Comparison of ENCODE assay signal across 10 mouse cellular contexts in genomic region chr11:32141627-32142586, GRCm38 (mm10). TPM values are rescaled to one million over a fixed set of nuclear protein-coding genes. Genes with fewer than 3 reads are reported as not detected.
DNase-seq lines count a peak whose midpoint lies in the region; ATAC-seq lines count a peak whose summit lies in the region.
"Had no signal": no experiment of that assay in that cellular context is flagged by ENCODE, and none has a peak within 500 bp of the region (broad histone marks: within the 10 kb centered on the region; RNA-seq: fewer than 3 reads in every experiment).

No protein-coding gene starts in this region.

- H3K27me3 ChIP-seq in embryonic facial prominence, embryonic 10.5 days (replicated peaks; ENCODE audit: low read depth, poor library complexity, severe bottlenecking), result no peaks in the 10 kb centered on the region
- H3K27me3 ChIP-seq in hindbrain, embryonic 12.5 days, result no peaks in the 10 kb centered on the region
- no peaks in the 10 kb centered on the region for H3K27me3 ChIP-seq in midbrain, embryonic 14.5 days (ENCODE audit: control insufficient read depth, insufficient read depth, low read length)

- H3K9me3 ChIP-seq in embryonic facial prominence, embryonic 10.5 days, result no peaks in the 10 kb centered on the region
- no peaks in the 10 kb centered on the region for H3K9me3 ChIP-seq in hindbrain, embryonic 12.5 days (replicated peaks)
- no peaks in the 10 kb centered on the region; the same call in 1 of the 2 replicates for H3K9me3 ChIP-seq in midbrain, embryonic 14.5 days (ENCODE audit: control insufficient read depth, low read length)

- DNase-seq in cerebellum, postnatal 25 days, result peak; percentile 44 to 61
- DNase-seq in cerebellum, adult 9-11 months, result no peak
- peak; percentile 54 for DNase-seq in embryonic facial prominence, embryonic 10.5 days (ENCODE audit: low spot score)
- peak; percentile 62 for DNase-seq in midbrain, embryonic 14.5 days
- no peak for DNase-seq in adrenal gland, postnatal 36 days
- no peak for DNase-seq in T-cell, adult 2 months (ENCODE audit: low spot score)
- no peak for DNase-seq in heart, postnatal 10 days

- H3K4me1 ChIP-seq in embryonic facial prominence, embryonic 10.5 days, result peaks cover 35% of the 10 kb centered on the region
- peaks cover 38% of the 10 kb centered on the region for H3K4me1 ChIP-seq in hindbrain, embryonic 12.5 days
- peaks cover 35% of the 10 kb centered on the region for H3K4me1 ChIP-seq in midbrain, embryonic 14.5 days (ENCODE audit: control insufficient read depth, insufficient read depth, low read length)

- H3K4me2 ChIP-seq in hindbrain, embryonic 12.5 days (replicated peaks), result no peak overlapping the region
- no peak overlapping the region for H3K4me2 ChIP-seq in midbrain, embryonic 14.5 days (ENCODE audit: low read length)
- H3K4me2 ChIP-seq: liver, embryonic 11.5 days had no signal

- intact Hi-C loops in heart, postnatal 10 days (cut with DNase I), result no loop called here

- H3K9ac ChIP-seq in hindbrain, embryonic 12.5 days, result no peak overlapping the region
- H3K9ac ChIP-seq in midbrain, embryonic 14.5 days (replicated peaks; ENCODE audit: low read length), result no peak overlapping the region

- 59% methylated on average over 15 of the region's 15 CpGs for WGBS in embryonic facial prominence, embryonic 10.5 days
- 42% methylated on average over 15 of the region's 15 CpGs for WGBS in hindbrain, embryonic 12.5 days
- WGBS in midbrain, embryonic 14.5 days, result 48% methylated on average over 15 of the region's 15 CpGs

- H3K36me3 ChIP-seq in embryonic facial prominence, embryonic 10.5 days (replicated peaks), result no peaks in the 10 kb centered on the region
- no peaks in the 10 kb centered on the region for H3K36me3 ChIP-seq in hindbrain, embryonic 12.5 days
- no peaks in the 10 kb centered on the region for H3K36me3 ChIP-seq in midbrain, embryonic 14.5 days (ENCODE audit: control insufficient read depth, insufficient read depth, low read length)

- peak overlapping the region; percentile 36 for H3K27ac ChIP-seq in embryonic facial prominence, embryonic 10.5 days (replicated peaks)
- peak overlapping the region; percentile 82 for H3K27ac ChIP-seq in hindbrain, embryonic 12.5 days
- peak overlapping the region; percentile 53 for H3K27ac ChIP-seq in midbrain, embryonic 14.5 days (replicated peaks; ENCODE audit: low read depth, low read length)

- ATAC-seq in hindbrain, embryonic 12.5 days (ENCODE audit: low FRiP score), result peak; percentile 82
- ATAC-seq in midbrain, embryonic 14.5 days (ENCODE audit: low FRiP score, low TSS enrichment), result peak; percentile 71

- no peak overlapping the region for H3K4me3 ChIP-seq in embryonic facial prominence, embryonic 10.5 days
- H3K4me3 ChIP-seq in hindbrain, embryonic 12.5 days, result no peak overlapping the region
- H3K4me3 ChIP-seq in midbrain, embryonic 14.5 days (replicated peaks; ENCODE audit: low read depth, low read length), result no peak overlapping the region

RNA-seq across cellular contexts. Expression of gene Il9r, which starts 58.2 kb away (rescaled TPM):
- polyA plus RNA-seq in embryonic facial prominence, embryonic 10.5 days (2016; fragmentation: Nextera tagmentation; extraction: Ambion mirVana), result 0.05 TPM in 1 of 2 replicates, not detected in the other
- polyA plus RNA-seq in hindbrain, embryonic 12.5 days (2016; fragmentation: Nextera tagmentation; extraction: Ambion mirVana), result not detected in 2 replicates
- not detected in 2 replicates for polyA plus RNA-seq in midbrain, embryonic 14.5 days (2014; fragmentation: Nextera tagmentation; extraction: Ambion mirVana)
- total RNA-seq in adrenal gland, postnatal 36 days (2021), result under 1 TPM; 0.26 to 0.96 TPM
- total RNA-seq in heart, postnatal 10 days (2021), result under 1 TPM in 1 of 2 experiments, not detected in 1; 0.10 TPM
- polyA plus RNA-seq: cerebellum, adult 2 months had no signal

Comparison
In these comparisons a context has a peak if more than half of its experiments do, and no peak if none do; other contexts are left out.
1. DNase-seq: peak in cerebellum, postnatal 25 days (2 of 2), embryonic facial prominence, embryonic 10.5 days (single experiment) and midbrain, embryonic 14.5 days (single experiment); none in cerebellum, adult 9-11 months (single experiment), adrenal gland, postnatal 36 days (0 of 2), T-cell, adult 2 months (single experiment) and heart, postnatal 10 days (0 of 2).
2. Peak in every context shown above with its lines, with median percentiles within 50 percentile points of each other: H3K27ac ChIP-seq.